Mouse (Mus musculus): ENCODE measurements at regions not wholly inside any gene's neighbourhood (a gene's known extent, or its start where the extent isn't known, plus 50 kb on each side); places are given as distances from the start of the nearest gene placed in this dataset.

DNA sequence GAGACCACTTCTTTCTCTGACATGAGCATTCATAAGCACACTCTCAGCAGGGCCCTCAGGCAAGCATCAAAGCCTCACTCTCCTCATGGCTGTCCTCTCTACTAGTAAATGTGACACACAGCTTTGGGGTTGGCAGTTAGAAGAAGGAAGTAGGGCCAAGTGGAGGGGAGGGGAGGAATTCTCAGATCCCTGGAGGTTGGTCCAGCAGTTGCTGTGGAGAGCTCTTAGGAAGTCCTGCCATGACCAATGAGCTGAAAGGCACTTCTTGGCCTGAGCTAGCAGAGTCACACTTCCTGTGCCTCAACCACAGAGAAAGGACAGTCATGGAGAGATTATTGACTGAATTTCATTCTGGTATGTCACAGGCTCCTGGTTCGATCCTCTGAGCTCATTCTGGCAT lies 398.8 kb downstream of the Tns1 start:
- DNase-seq: peak in 1 of 2 experiments; percentile 43

DNA sequence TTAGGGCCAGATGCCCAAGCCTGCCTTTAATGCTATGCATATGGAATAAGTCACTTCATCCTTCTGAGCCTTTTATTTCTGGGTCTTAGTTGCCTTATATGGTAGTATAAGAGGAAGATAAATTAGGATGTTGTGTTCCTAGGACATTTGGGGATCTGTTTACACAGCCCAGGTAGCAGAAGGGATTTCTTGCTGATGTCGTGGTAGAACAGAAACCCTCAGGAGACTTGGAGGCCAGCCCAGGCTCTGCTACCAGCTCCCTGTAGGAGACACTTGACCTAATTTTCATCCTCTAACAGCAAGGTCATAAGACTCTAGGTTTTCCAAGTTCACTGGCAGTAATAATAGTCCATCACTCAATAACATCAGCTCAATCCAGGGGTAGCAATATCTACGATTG lies 399.7 kb downstream of the Tns1 start:
- peak; percentile 84 to 85 for DNase-seq

DNA sequence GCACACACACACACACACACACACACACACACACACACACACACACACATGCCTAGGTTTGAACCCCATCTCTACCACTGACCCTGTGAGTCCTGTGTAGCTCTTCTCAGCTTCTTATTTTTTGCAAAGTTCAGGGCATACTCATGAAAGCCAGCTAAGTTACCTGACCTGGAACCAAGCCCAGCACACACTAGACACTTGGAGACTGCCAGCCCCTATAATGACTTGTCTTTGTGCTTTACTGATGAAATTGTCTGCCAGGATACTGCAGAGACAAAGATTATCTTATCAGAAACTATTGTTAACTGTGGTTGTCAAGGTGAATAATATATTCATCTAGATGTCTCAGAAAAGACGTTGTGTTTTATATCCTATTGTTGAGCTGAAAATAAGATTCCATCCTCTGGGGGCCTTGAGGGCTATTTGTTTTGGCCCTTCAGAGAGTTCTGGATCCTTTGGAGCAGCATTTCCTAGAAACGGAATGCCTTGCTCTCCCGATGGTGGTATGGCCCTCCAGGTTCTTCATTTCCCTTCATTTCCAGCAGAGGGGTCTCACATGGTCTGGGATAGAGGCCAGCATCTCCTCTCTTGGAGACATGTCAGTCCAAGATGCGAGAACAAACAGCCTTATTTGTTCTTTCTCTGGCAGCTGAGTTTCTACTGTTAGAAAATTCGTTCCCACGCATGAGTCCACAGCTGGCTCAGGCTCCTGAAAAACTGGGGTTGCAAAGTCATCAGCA lies 402.6 kb downstream of the Tns1 start:
- peak in 1 of 2 experiments; percentile 20 for DNase-seq

DNA sequence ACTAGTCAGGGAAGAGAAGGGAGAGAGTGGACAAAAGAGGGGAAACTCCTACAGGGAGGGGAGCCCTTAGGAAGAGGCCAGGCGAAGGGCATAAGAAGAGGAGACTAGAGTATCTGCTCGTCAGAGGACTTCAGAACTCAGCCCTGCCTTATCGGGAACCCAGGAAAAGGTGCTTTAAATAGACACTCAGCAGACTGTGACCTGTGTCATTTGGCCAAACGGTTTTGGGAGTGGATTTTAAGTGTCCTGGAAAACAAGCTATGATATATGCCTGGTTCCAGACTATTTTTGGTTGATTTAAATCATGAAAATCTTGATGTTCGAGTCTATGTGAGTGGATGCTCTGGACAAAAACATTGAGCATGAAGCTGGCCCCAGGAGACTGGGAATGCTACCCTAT lies 405.8 kb downstream of the Tns1 start:
- peak in 1 of 2 experiments; percentile 31 for DNase-seq

DNA sequence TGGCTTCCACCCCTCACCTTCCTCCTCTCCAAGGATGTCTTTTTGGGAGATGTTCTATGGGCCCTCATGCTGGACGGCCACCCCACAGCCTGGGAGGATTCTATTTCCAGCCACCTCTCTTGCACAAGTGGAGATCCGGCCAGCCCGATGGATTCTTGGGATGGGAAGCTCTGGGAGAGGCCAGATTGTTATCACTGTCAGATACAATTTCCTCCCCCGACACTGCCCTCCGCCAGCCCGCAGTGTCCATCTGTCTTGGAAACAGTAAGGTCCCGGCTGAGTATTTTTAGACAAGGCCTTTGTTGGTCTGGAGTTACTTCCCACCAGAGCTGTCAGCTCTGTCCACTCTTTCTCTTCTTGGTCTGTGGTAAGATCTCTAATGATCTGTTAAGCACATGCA lies 406.8 kb downstream of the Tns1 start:
- peak; percentile 83 to 90 for DNase-seq

DNA sequence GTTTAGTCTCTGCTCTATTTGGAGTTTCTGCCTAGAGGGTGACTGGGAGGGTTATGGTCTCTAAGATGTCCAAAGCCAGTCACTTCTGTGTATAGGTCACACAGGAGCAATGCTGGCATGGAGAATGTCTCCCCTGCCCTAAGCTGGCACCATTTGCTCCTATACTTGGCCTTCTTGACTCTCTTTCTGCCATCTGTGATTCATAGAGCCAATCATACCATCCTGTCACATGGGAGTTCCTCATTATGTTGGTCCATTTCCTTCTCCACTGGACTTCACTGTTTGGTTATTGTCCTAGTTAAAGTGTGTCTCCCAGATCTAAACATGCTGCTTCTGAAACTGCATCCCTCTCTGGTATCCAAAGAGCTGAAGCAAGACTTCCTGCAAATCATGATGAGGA lies 407.3 kb downstream of the Tns1 start:
- peak in 1 of 2 experiments; percentile 33 for DNase-seq

DNA sequence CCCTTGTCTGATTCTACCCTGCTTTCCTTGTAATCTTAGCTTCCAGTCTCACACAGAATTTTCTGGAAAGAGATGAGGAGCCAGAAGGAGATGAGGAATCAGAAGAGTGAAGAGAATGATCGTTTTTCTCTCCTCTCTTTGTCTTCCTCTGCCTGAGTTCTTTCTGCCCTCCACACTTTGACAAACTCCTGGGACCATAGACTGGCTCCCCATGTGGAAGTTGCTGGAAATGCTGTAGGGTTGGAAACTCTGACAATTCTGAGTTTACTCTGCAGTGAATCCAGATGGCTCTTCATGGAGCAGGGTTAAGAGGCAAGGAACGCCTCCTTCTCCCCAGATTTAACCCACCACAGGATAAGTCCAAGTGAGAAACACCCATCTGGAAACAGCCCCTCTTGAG lies 408.7 kb downstream of the Tns1 start:
- peak in 1 of 2 experiments; percentile 12 for DNase-seq

DNA sequence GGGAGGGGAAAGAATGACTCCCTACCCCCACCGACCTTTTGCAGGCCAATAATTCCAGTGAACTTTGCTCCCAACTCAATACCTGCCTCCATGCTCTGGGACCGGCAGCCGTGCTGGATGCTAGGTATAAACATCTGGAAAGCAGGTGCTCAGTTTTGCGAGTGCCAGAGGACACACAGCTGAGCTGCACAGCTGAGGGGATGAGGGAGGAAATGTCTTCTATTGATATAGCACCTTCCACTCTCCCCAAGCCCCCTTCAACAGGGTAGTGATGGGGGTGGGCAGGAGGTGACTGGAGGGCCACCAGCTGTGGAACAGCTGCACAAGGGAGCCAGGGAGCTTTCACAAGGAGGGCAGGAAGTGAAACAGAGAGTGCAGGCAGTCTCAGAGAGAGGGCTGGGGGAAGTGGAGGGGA lies 421.8 kb downstream of the Tns1 start:
- no peak for DNase-seq

DNA sequence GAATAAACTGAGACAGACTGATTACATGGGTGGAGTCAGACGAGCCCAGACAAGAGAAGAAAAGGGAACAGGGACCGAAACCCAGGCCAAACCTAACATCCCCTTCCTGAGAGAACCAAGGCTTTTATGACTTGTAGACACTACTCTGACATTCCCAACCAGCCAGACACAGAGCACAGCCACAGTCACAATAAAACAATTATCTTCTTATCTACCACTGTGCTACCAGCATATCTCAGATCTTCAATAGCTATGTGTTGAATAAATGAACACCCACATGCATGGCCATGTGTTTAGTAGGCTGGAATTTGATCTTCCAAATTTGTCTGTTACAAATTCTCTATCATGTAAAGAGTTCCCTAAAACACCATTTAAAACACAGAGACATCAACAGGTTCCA lies 430.7 kb downstream of the Tns1 start:
- DNase-seq: no peak

DNA sequence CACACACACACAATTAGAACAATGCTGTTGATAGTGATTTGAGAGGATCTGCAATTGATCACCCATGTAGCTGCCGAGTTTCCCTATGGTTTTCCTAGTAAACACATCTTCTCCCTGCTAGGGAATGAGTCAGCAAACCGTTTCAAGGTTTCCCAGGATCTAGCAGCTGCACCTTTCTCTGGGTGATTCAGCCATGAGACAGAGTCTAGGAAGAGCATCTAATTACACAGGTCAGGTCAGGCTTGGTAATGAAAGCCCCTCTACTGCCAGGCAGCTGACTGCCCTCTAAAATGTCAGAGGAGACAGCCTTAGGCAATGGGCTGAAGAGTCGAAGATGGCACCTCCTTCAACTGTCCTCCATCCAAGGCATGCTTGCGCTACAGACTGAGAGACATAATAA lies 438.5 kb downstream of the Tns1 start:
- DNase-seq: no peak

DNA sequence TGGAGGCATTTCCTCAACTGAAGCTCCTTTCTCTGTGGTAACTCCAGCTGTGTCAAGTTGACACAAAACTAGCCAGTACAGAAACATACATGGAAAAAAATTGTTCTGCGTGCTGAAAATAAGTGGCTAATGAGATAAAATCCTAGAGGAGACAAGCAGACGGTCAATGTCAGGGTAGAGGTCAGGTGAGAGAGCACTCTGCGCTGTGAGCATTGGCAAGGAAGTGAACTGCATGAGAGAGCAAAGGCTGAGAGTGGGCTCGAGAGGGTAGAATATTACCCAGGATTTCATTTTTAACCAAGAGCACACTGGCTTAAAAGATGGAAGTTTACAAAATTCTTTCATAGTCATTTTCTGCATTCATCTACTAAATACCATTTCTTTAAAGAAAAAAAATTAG lies 439.2 kb downstream of the Tns1 start:
- DNase-seq: no peak

DNA sequence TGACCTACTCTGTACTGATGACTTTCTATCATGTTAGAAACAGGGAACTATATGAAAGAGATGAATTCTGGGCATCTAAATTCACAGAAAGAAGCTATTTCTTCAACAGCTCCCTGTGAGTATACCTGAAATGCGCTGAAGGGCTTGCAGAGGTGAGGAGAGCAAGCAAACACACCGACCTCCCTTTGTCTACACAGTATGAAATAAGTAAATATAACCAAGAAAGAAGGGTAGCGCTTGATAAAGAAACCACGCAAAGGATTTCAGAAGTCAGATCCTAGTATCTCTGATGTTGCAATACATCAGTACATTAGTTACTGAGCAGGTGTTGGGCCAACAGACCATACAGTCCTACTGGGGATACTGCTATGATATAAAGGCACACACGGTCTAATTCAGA lies 440.1 kb downstream of the Tns1 start:
- DNase-seq: no peak

DNA sequence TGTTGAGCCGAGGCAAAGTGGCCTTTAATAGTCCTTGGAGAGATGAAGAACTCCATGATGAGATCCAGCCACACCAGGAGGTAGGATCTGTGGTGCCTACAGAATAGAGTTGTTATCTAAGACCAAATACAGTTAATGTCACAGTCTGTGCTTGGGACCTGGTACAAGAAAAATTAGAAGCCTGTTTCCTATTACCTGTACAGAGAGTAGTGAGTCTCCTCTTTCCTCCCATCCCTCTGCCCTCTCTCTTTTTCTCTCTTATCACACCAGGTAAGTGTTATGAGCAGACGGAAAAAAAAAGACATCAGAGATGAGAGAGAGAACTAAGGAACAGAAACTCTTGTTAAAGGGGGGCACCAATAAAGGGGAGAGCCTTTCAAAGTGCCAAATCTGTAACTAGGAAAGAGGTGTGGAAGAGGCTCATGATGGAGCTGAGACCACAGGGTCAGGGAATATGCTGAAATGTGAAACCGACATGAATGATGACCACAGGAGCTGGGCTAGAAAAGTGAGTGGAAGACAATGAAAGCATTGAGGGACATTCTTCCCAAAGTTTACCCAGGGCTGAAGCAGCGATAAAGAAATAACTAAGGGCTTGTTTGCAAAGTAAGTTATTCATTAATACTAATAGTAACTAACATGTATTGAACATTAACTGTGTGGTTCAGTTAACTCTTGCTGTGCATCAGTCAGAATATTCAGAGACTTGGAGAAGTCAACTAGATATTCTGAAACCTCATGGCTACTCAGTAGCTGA lies 440.9 kb downstream of the Tns1 start:
- DNase-seq: no peak

DNA sequence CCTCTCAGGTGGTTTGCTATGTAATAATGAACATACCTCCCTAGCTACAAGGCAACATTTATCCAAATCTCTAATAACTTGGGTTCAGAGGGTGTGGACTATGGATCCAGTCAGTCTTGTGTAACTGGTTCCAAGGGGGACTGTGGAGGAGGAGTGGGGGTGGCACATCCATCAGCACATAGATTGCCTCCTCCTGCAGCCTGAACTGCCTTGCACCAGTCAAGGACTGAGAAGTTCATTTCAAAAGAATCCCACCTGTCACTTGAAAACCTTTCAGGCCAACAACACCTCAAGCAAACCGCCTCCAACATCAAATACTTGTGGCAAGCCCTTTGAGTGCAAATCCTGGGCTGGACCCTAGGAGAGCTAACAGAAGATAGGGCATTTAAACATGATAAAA lies 442.6 kb downstream of the Tns1 start:
- no peak for DNase-seq

DNA sequence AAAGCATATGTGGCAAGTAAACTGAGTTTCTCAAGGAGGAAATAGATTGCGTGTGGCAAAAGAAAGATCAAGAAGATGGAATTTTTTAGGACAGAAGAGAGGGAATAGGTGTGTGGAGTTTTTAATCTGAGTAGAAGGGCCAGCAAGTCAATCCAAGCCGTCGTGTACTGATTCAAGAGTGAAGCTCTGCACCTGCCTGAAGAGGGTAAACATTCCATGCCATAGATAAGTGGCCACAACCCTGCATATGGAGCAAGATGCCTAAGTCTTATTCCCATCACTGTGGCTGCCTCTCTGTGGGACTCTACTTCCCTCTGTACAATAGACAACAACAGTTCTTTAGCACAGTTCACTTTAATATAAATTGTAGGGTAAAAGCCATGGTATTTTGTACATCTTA lies 443.4 kb downstream of the Tns1 start:
- no peak for DNase-seq

DNA sequence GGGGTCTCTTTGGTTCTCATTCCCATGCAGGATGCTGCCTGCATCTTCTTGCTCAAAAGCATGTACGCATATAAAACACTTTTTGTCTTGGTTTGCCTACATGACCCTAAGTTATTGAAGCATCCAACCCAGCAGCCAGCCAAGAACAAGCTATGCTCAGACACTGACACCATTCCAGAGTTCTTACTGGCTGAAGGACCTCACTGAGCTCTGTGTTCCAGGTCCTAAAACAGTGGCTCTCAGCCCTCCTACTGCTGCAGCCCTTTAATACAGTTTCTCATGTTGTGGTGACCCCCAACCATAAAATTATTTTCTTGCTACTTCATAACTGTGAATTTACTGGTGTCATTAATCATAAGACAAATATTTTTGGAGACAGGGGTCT lies 450.4 kb downstream of the Tns1 start:
- DNase-seq: no peak

DNA sequence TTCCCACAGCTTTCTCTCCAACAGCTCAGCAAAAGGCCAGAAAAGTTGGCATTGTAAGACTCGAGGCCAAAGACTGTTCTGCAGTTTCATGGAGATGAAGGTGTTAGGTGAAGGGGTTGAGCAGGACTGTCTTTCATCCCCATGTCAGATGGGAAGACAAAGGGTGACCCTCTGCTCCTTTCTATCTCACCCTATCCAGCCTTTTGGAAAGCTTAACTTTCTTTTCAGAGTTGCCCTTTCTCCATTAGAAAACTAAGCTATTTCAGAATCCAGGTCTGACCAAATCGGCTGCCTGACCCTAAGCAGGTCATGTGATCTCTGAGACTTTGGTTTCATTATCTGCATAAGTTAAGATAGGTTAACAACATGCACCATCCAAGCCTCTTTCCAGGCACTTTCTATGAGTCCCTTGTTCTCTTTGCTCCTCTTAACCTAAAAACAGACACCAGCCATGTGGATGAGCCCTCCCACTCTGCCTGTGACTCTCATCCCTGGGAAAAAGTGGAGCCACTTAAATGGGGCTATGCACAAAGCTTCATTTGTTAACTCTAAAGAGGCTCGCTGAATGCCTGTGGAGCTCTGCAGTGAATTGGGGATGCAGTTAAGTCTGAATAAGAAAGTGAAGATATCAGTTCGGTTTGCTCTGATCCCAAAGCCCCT lies 450.9 kb downstream of the Tns1 start:
- DNase-seq: no peak

DNA sequence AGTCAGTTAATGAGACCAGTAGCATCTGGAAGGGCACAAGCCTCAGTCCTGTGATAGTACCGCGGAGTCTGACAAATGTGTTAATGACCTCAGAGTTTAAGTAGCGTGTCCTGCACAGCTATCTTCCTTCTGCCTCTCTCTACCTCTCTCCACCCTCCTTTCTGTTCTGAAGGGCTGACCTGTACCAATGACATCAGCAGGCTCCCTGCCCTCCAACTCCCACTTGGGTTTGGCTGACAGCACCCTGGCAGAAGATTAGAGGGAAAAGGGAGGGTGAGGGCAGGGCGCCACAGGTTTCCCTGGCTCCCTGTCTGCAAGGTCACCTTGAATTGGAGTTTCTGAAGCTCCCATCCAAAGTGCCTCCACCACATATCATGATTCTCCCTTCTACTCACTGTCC lies 452.0 kb downstream of the Tns1 start:
- no peak for DNase-seq

DNA sequence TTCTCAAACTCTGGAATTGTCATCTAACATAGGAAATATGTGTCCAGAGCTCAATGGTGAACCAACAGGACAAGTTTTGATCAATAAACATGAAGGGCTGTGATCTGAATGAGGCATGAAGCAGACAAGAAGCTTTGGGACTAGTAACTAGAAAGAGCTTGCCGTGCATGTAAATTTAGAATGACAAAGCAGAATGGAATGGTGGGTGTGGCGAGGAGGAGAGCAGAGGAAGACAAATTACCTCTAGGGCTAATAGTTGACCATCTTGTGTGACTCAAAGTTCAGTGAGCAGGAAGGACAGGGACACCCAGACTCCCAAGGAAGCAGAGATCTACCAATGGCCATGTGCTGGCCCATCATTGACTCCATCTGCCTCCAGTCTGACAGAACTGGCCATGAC lies 455.6 kb downstream of the Tns1 start:
- DNase-seq: no peak

DNA sequence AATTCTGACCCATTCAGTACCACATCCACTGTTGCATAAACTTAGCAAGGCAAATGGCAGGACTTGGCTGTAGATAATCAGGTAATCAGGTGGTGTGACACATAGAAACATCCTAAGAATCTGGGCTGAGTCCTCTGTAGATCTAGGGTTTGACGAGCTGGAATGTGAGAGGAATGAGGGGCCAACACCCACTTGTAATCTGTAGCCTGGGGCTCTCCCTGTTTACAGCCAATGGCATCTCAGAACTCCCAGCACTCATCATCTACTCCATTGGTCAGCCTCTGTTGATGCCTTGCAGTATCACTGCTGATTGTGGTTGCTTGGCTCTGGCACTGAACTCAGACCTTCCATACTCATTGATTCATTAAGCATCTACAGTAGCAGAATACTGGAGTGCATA lies 460.7 kb downstream of the Tns1 start:
- no peak for DNase-seq

DNA sequence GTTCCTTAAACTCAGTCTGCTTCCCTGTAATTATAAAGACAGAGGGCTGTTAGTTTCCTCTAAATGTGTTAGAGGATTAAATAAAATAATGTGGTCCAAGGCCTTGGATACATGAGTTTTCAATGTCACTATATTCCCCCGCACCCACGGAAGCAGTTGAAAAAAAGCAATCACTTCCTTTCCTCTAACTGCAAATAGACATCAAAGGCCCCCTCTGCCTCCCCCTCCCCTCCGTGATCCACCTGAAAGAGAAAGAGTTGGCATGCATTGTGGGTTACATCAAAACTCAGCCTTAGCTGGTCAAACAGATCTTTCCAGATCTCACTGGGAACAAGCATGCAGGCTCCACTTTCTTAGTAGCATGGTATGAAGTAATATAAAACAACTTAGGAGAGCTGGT lies 479.2 kb downstream of the Tns1 start:
- no peak for DNase-seq

DNA sequence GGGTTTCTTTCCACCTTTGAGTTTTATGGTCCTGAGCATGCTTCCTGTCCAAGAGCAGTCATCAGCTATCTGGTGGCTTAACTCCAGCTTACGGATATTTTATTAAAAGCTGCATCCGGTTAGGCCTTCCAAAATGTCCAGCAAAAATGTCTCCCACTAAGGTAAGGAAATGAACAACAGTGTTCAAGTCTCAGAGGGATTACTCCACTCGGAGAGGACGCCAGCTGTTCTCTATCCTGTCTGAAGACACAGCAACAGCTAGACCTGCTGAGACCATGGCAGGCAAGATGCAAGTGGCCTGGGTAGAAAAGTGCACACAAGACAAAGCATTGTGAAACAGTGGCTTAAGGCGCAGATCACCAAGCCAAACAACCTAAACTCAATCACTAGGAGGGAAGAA lies 479.9 kb downstream of the Tns1 start:
- no peak for DNase-seq

DNA sequence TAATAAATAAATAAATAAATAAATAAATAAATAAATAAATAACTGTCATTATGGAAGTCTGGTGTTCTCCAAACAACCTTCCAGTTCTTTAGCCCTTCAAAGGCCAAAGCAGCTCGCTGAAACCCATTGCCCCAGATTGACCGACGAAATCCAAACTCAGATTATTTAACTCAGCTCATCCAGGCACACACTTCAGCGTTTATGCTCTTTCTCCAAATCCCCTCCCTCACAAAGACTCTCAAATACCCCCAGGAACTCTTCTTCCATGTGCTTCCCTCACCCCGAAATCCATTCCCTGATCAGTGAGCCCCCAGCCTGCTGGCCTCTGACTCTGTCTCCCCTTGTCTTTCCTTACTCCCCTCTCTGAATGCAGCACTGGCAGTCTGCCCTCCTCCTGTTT lies 480.8 kb downstream of the Tns1 start:
- DNase-seq: no peak

DNA sequence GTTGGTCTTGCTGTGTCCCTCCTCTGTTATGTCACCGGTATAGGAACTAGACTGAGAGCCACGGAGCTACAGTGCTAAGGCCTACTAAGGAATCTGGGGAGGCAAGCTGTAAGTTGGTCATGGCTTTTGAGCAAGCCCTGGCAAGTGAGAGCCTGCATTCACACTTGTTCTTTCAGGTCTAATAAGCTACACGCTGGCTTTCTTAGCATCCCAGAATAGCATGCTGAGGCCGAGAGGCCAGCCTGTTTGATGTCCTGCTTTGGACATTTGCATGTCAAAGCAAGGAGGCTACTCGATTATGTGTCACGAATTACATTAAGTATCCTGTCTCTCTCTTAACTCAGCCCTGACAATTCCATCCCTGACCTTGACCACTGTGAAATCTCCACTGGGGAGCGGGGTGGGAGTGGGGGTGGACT lies 481.5 kb downstream of the Tns1 start:
- no peak for DNase-seq

All from cerebellum, adult 18-20 months (tissue).